Mouse (Mus musculus) gastrocnemius, postnatal 4 days (tissue): ENCODE results near the gene Fcgr3. TPM values are rescaled to one million over a fixed set of nuclear protein-coding genes. Genes with fewer than 3 reads are reported as not detected.

Source experiments
- DNase-seq, 2 experiments: peaks; one replicate each; pipeline ENCODE4 v3.0.0; 2021 to 2022; ENCODE audit warnings: low spot score in 2 of 2, mixed read lengths in 2 of 2
- microRNA-seq: library from miRNA; unstranded; fragments of <30 nt; microRNA quantifications from one replicate; pipeline ENCODE4 v1.2.0, GENCODE M21; 2021
- total RNA-seq, 2 experiments: library from RNA; stranded (reverse); gene quantifications; 2 replicates each; pipeline ENCODE4 v1.2.3; 2021

The Fcgr3 gene
- total RNA-seq, 2 experiments from 2014 or later, result 15.7 to 16.8 TPM

DNA sequence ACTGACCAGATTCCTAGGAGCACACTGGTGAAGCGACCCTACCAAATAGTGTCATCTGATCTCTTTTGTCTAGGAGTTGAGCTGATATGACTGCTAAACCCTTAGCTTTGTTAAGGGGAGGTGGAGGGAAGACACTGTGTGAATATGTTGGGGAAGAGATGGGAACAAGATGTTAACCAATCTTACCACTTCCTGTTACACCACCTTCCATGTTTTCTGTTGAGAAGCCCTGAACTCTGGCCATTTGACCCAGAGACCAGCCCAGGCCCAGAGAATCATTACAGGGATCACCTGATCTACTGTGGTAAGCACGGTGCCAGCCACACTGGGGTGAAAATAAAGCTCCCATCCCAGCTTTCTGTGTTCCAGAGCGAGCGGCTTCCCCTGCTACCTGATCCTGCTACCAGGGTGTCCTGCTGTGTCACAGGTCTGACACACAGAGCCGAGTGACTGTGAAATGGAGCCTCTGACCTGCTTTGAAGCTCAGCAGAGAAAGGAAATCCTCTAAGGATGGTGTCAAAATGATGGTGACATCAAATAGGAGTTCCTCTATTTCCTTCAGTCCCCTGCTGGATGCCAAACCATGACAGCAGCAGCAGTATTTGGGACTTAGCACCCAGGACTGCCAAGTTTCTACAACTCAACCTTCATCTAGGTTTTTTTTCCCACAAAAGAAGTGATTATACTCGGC, 47.1 kb downstream of the Fcgr3 start:
- DNase-seq, result no peak

DNA sequence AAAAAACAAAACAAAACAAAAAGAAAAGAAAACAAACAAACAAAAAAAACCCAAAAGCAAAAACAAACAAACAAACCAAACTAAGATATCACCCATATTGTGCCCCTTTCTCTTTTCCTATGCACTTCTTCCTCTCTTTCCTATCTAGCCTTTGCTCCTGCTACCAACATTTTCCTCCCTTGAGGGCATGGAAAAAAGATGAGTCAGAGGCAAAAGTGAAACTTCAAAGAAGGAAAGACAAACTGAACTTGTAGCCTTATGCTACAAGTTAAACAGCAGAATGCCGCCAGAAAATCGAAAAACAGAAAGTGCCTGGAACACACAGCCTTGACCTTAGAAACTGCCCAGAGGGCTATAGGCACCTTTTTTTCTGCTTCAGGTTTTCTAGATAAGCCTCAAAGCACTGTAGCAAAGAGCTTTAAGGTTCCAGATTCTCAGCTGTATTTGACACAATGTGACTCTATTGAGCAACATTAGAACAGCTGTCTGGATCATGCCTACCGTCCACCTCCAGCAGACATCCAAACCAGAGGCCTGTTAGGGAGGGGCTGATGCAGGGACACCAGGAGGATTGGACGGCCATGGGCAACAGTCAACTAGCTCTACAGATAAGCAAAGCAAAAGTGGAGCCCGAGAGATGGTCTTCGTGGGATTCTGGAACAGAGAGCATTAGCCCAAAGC, 47.9 kb downstream of the Fcgr3 start:
- DNase-seq, result no peak

DNA sequence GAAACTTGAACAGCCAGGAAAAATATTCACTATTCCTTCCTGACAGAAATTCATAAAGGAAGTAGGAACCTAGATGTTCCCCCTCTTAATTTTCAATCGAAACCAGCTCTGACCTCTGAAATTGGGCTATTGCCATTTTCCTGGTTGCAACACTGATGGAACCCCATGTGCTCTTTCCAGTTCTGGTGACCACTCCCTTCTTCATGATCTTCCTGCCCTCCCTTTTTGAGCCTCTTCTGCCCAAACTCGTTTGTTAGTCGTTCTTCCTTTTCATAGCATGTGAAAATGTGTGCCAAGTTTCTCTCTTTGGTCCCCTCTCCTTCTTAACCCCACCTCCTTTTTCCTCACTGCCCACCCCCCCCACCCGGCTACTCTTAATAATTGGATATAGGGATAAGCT, 53.0 kb downstream of the Fcgr3 start:
- no peak for DNase-seq

DNA sequence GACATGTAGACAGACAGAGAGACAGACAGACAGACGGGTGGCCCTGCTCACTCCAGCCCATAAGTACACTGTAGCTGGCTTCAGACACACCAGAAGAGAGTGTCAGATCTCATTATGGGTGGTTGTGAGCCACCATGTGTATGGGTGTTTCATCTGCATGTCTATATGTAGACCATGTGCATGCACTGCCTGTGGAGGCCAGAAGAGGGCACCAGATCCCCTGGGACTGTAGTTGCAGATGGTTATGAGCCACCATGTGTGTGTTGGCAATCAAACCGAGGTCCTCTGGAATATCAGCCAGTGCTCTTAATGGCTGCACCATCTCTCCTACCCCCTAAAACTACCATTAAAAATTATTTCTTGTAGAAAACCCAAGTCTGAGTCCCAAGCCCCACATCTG, 57.8 kb downstream of the Fcgr3 start:
- DNase-seq, result no peak

DNA sequence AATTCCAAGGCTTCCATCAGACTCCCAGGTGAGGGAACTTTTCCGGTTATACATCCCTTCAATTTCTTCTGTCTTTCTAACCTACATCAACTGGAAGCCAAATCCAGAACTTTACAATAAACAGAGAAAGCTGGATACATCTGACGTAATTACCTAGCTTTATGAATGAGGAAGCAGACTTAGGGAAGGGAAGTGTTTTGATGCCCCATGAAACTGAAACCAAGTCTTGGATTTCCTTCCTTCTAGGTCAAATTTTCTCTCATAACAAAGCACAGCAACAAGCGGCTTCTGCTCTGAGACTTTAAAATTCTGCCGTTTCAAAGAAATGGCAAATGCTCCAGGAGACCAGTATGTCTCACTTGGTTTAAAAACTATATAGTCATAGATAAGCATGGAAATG, 58.4 kb downstream of the Fcgr3 start:
- no peak for DNase-seq

DNA sequence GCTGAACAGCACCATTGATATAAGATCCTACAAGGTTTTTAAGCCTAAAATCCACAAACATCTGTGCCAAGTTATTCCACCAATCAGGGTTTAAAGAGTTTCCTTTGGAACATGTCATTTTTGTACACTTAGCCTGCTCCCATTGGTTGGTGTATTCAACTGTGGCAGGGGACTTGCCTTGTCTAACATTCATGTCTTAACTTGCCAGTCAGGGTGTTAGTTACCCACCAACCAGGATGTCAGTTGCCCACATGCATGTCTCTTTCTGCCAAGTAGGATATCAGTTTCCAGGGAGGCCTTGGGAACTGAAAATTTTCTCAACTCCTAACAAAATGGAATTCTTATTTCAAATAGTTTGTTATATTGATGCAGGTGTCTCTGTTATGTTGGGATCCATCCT, 59.1 kb downstream of the Fcgr3 start:
- DNase-seq, result no peak

DNA sequence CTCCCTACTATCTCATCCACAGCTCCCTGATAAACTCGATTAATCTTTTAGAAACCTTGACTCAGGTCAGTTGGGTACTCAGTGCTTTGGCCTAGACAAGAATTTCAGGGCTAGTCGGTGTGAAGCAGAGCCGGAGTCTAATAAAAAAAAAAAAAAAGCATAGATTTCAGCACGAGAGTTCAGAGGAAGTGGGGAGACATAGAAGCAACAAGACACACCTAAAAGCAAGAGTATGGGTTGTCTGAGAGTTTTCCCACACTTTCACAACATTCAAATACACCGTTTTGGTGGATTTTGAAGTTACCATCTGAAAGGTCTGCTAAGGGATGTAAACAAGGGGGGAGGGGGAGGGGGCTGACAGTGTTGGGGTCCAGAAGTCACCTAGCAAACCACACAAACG, 59.7 kb downstream of the Fcgr3 start:
- no peak for DNase-seq

Small RNAs within 50 kb of the gene (microRNA-seq; reads per million reads assigned to microRNA genes)
- gene Gm27552 (not detected), gene Gm27844 (not detected), gene Mir6546 (not detected)

Other genes with a start within 250 kb of the Fcgr3 start
- gene Atf6, start 197.2 kb downstream of the Fcgr3 start, total RNA-seq, result 10 to 100 TPM; 16.4 to 17.4 TPM
- under 1 TPM; 0.59 to 0.67 TPM for gene Gm26620, start 179.9 kb downstream of the Fcgr3 start, total RNA-seq
- gene Dusp12, start 179.4 kb downstream of the Fcgr3 start, total RNA-seq, result 10 to 100 TPM; 13.4 to 13.8 TPM
- not detected for gene Fcrlb, start 152.0 kb downstream of the Fcgr3 start, total RNA-seq
- under 1 TPM; 0.26 to 0.61 TPM for gene Fcrla, start 137.4 kb downstream of the Fcgr3 start, total RNA-seq
- gene Fcgr2b, start 88.4 kb downstream of the Fcgr3 start, total RNA-seq, result 10 to 100 TPM in 1 of 2 experiments, 1 to 10 TPM in 1; 8.9 to 11.9 TPM
- under 1 TPM; 0.37 to 0.62 TPM for gene Fcgr4, start 46.0 kb downstream of the Fcgr3 start, total RNA-seq
- gene Cfap126, start 49.0 kb upstream of the Fcgr3 start, total RNA-seq, result 1 to 10 TPM in 1 of 2 experiments, not detected in 1; 1.2 TPM
- gene Sdhc, start 85.7 kb upstream of the Fcgr3 start, total RNA-seq, result 100 to 1,000 TPM; 458 to 496 TPM
- gene Mpz, start 85.8 kb upstream of the Fcgr3 start, total RNA-seq, result 100 to 1,000 TPM; 476 to 539 TPM
- 10 to 100 TPM in 1 of 2 experiments, 1 to 10 TPM in 1; 7.5 to 11.7 TPM for gene Pcp4l1, start 131.3 kb upstream of the Fcgr3 start, total RNA-seq
- gene Nr1i3, start 149.0 kb upstream of the Fcgr3 start, total RNA-seq, result under 1 TPM in 1 of 2 experiments, not detected in 1; 0.29 TPM
- gene Tomm40l, start 157.6 kb upstream of the Fcgr3 start, total RNA-seq, result 10 to 100 TPM; 33.4 to 39.7 TPM
- gene Apoa2, start 160.1 kb upstream of the Fcgr3 start, total RNA-seq, result 10 to 100 TPM in 1 of 2 experiments, 1 to 10 TPM in 1; 2.1 to 13.8 TPM
- gene Fcer1g, start 169.4 kb upstream of the Fcgr3 start, total RNA-seq, result 10 to 100 TPM; 18.7 to 28.7 TPM
- gene Adamts4, start 185.5 kb upstream of the Fcgr3 start, total RNA-seq, result 10 to 100 TPM; 12.1 to 12.5 TPM
- 100 to 1,000 TPM; 471 to 503 TPM for gene Ndufs2, start 186.5 kb upstream of the Fcgr3 start, total RNA-seq
- gene B4galt3, start 205.4 kb upstream of the Fcgr3 start, total RNA-seq, result 10 to 100 TPM; 18.5 to 19.5 TPM
- 10 to 100 TPM; 22.6 to 25.8 TPM for gene Ppox, start 216.3 kb upstream of the Fcgr3 start, total RNA-seq
- gene Usp21, start 223.1 kb upstream of the Fcgr3 start, total RNA-seq, result 10 to 100 TPM; 22.2 to 22.3 TPM
- gene Ufc1, start 230.1 kb upstream of the Fcgr3 start, total RNA-seq, result 10 to 100 TPM; 88.1 to 89.8 TPM